Mouse (Mus musculus): ENCODE data around the gene Pde3a. TPM values are rescaled to one million over a fixed set of nuclear protein-coding genes. Genes with fewer than 3 reads are reported as not detected.

Gene Pde3a
- polyA plus RNA-seq, 1 experiment: 22.7 TPM

DNA sequence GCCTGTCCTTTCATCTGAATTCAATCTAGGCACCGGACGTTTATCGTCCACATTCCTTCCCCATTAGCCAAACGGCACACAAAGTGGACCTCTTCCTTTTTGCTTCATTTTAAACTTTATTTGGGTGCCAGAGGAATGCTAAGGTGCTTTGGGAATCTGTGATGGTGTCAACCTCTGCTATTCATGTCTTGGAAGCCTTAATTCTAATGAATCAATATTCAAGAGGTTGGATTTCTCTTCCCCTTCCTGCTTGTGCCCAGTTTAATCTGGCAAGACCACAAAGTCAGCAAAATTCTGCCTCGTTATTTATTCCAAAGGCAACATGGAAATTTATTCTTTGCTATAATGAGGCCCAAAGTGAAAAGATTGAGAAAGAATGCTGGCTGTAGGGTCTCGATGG lies 281.8 kb downstream of the Pde3a start:
- WGBS: 67% methylated on average over 6 of the region's 6 CpGs

DNA sequence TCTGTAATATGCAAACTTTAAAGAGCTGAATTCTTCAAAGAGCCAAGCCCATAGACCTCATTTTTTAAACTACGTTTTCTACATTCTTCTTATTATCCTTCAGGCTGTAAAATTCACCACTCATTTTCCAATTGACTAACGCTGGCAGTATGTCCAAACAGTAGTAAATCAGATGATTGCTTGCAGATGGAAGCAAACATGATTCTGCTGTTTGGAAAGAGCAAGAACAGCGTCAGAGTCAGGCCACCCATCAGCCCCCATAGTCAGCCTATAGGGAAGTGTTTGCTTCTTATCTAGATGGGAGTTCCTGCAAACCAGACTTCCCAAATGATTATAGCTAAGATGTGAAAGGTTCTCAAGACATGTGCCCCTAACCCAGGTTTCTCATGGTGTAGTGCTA lies 288.2 kb downstream of the Pde3a start:
- no peak for TF ChIP-seq CTCF (IDR thresholded peaks at IDR 0.05; ENCODE audit: insufficient read depth, low read length)
- TF ChIP-seq POLR2A (IDR thresholded peaks at IDR 0.05; ENCODE audit: borderline replicate concordance, extremely low read depth, low read depth, low read length): no peak
- Histone ChIP-seq H3K4me1 (ENCODE audit: control insufficient read depth, insufficient read depth, low read length) (no peaks in the 10 kb centered on the region), H3K4me3 (replicated peaks; ENCODE audit: extremely low read depth, low read depth, low read length) (no peak overlapping the region)
- WGBS: 32% methylated on average over 3 of the region's 3 CpGs
- no peak for DNase-seq

More for the DNA sequence above, 281.8 kb downstream of the Pde3a start:
- DNase-seq: no peak
- TF ChIP-seq CTCF (IDR thresholded peaks at IDR 0.05; ENCODE audit: insufficient read depth, low read length) (no peak), POLR2A (IDR thresholded peaks at IDR 0.05; ENCODE audit: borderline replicate concordance, extremely low read depth, low read depth, low read length) (no peak)
- no peak overlapping the region for H3K4me3 ChIP-seq (replicated peaks; ENCODE audit: extremely low read depth, low read depth, low read length)
- no peaks in the 10 kb centered on the region for H3K4me1 ChIP-seq (ENCODE audit: control insufficient read depth, insufficient read depth, low read length)

DNA sequence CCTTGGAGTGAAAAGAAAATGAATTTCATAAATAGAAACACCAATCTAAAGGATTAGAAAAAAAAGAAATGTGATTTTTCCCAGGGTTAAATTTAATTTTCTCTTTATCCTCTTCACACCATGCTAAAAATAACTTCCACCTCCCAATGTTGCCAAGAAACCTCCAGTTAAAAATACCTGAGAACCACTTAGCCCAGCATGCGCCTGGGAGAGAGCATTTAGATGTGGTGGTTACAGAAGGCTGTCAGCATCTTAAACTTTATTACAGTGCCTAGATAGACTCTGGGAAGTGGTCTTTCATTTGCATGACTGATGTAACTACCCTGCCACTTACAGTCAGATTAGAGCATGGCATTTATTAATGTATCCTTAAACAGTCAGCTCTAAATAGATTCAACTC lies 292.1 kb downstream of the Pde3a start:
- H3K4me1 ChIP-seq (ENCODE audit: control insufficient read depth, insufficient read depth, low read length): no peaks in the 10 kb centered on the region
- no peak for TF ChIP-seq CTCF (IDR thresholded peaks at IDR 0.05; ENCODE audit: insufficient read depth, low read length)
- no peak for TF ChIP-seq POLR2A (IDR thresholded peaks at IDR 0.05; ENCODE audit: borderline replicate concordance, extremely low read depth, low read depth, low read length)
- H3K4me3 ChIP-seq (replicated peaks; ENCODE audit: extremely low read depth, low read depth, low read length): no peak overlapping the region
- no peak for DNase-seq
- WGBS: 63% methylated on average over 1 of the region's 1 CpGs

DNA sequence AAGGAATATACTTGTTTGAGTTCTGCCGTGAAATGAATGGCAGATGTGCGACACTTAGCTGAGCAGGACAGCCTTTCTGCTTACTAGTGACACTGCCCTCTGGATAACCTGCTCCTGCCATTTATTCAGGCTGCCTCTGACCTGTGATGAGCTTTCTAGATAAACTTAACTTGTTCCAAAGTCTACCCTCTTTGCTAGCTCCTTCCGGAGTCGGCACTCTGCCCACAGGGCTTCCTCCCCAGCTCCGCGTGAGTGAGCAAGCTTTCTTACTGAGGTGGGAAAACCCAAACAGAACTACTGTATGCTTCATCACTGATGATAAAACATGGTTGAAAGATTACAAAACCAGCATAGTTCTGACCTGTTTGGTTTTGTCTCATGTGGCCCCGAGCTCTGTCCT lies 294.3 kb downstream of the Pde3a start:
- no peak for DNase-seq
- Histone ChIP-seq H3K4me3 (replicated peaks; ENCODE audit: extremely low read depth, low read depth, low read length) (no peak overlapping the region), H3K4me1 (ENCODE audit: control insufficient read depth, insufficient read depth, low read length) (no peaks in the 10 kb centered on the region)
- 64% methylated on average over 7 of the region's 7 CpGs for WGBS
- no peak for TF ChIP-seq CTCF (IDR thresholded peaks at IDR 0.05; ENCODE audit: insufficient read depth, low read length)
- TF ChIP-seq POLR2A (IDR thresholded peaks at IDR 0.05; ENCODE audit: borderline replicate concordance, extremely low read depth, low read depth, low read length): no peak
